Mouse (Mus musculus): Measurements from ENCODE around the gene Astn2.

Astn2 gene

DNA sequence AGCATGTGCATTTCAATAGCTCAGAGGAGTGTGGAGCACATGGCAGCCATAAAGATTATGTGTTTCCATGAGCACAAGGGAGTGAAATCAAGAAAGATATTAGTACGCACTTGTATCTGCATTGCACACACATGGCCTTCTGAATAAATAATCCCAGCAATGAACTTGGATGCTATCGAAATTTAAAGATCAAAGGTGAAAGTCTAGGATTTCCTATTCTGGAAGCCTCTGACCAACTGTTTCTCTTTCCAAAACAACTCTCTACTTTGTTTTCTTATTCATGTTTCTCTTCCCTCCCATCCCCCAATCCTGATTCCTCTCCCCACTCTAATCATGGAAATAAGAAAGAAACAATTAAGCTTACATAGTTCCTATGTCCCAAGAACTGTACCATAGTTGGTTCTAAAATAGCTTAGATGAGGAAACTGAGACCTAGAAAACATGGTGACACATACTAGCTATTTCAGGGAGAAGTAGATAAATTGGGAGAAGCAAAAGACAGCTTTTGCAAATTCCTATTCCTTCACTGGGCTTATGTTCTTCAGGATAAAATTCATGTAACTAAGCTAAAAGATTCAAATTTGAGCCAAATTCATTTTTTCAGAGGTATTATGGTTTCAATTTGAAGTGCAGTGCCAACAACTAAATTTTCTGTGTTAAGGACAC lies 872.2 kb downstream of the Astn2 start:
- DNase-seq (ENCODE audit: low spot score): no peak

DNA sequence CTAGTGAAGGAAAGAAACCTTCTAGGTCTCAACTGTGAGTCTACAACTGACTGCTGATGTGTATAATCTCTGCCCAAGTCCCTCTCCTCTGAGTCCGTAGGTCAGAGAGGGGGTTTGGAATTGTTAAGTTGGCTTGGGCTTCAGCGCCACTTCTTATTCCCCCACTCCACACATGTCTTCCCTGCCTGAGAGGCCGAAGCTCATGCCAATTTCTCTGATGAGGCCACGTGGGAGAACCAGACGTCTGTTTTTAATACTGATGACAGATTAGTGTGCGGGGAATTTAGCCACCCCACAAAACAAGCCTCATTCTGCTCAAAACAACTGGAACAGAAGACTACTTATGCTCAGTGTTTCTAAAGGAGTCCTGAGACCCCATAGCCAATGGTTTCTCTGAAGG lies 872.8 kb downstream of the Astn2 start:
- DNase-seq (ENCODE audit: low spot score): no peak

DNA sequence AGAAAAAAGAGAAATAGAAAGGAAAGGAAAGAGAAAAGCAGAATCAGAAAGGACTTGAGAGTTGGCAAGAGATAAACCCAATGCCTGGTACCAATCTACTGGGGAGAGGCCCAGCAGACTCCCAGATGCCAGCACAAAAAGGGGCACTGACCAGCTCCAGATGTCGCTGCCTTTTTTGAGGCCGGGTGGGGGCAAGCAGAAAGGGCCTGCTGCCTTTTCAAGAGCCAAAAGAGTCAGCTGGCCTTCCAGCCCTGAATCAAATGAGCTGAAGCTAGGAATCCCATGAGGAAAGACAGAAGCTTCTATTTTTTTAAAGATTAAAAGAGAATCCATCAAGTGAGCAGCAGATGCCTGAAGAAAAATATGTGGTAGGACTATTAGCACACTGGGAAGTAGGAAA lies 873.5 kb downstream of the Astn2 start:
- DNase-seq (ENCODE audit: low spot score): no peak

DNA sequence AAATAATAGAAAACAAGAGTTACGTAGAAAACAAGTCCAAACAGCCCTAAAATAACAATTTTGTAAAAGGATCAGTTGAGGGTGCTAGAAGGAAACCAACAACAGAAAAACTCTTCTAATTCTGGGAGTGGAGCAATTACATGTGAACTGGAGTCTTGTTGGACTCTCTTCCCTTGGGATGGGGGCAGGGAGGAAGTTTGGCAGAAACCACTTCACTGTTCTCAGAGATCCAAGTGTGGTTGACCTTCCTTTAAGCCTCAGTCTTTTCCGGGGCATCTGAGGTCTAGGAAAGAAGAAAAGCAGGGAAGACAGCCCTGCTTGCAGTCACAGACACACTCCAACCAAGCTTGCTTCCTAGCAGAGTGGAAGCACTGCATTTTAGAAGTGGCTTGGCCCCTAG lies 896.3 kb downstream of the Astn2 start:
- no peak for DNase-seq (ENCODE audit: low spot score)

- DNase-seq (ENCODE audit: low spot score): no peak
Measured at GRCm38 (mm10) chr4:65506870-65507269, 897.5 kb downstream of the Astn2 start.

- DNase-seq (ENCODE audit: low spot score): peak; percentile 77
Measured at GRCm38 (mm10) chr4:65496463-65496834, 908.0 kb downstream of the Astn2 start.

- no peak for DNase-seq (ENCODE audit: low spot score)
Measured at GRCm38 (mm10) chr4:65495705-65496462, 908.5 kb downstream of the Astn2 start.

GRCm38 (mm10) chr4:65491541-65491940 lies 912.9 kb downstream of the Astn2 start:
- DNase-seq (ENCODE audit: low spot score): no peak

GRCm38 (mm10) chr4:65489711-65490110 lies 914.7 kb downstream of the Astn2 start:
- no peak for DNase-seq (ENCODE audit: low spot score)

DNA sequence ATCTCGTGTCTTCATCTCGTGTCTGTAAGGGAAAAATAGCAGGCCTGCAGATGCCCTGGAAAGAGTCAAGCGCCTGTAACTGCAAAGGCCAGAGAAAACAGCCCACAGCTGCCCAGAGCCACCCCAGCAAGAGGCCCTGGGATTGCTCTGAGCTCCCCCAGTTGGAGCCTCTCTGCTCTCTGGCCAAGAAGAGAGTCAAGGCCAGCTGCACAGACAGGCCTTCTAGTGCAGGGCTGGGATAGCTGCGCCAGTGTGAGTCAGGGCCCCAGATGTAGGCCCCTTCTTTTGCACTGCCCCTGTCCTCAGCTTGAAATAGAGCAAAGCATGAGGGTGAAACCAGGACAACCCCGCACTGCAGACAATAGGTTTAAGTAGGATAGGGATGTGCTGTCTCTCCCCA lies 922.8 kb downstream of the Astn2 start:
- peak; percentile 14 for DNase-seq (ENCODE audit: low spot score)

- peak; percentile 51 for DNase-seq (ENCODE audit: low spot score)
Measured at GRCm38 (mm10) chr4:65477106-65477505, 927.3 kb downstream of the Astn2 start.

GRCm38 (mm10) chr4:65475925-65476560 lies 928.4 kb downstream of the Astn2 start:
- DNase-seq (ENCODE audit: low spot score): no peak

- no peak for DNase-seq (ENCODE audit: low spot score)
Measured at GRCm38 (mm10) chr4:65473141-65473540, 931.3 kb downstream of the Astn2 start.

DNA sequence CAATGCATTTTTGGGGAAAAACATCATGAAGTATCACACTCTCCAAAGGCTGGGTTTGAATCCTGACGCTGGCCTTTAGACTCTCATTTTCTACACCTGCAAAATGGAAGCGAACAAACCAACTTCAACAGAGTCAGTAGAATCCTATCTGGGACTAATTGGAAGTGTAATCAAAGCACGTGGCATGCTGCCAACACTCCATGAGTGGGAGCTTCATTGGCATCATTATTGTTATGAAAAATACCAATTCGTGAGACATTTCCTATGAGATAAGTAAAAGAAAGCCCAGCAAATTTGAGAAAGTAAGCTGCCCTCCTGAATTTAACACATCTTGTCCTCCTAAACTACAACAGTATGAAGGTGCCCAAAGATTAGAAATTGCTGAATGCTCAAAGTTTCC lies 955.2 kb downstream of the Astn2 start:
- DNase-seq (ENCODE audit: low spot score): peak; percentile 26

DNA sequence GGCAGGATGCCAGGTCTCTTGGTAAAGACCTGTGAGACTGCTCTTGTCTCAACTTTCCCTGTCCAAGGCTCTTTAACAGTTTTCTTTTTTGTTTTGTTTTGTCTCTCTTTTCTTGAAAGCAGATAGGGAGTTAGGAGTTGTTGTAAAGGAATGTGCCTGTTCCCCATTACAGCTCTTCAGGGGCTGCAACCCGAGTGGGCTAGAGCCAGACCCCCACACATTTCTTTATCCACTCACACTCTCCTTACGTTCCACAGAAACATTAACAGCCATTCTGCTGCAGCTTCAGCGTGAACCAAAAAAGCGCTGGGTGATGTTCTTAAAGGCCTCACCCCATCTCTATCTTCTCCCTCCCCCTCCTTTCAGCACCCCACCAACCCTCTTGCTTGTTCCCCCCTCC lies 962.7 kb downstream of the Astn2 start:
- DNase-seq (ENCODE audit: low spot score): no peak

DNA sequence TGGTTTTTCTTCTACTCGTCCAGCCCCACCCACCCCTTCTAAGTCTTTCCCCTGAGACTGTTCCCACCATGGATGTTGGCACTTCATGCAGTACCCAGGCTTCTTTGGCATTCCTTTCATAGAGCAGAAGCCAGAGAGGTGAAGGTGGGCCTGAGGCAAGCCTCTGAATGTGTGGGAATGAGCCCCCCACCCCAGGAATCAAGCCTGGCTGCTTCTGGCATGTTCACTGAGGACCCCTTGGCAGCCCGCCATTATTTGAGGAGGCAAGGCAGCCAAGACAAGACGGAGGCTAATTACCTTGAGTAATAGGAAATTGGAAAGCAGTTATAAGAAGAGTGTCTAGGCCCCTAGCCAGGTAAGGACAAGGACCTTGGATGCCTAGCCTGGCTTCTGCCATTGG lies 973.6 kb downstream of the Astn2 start:
- no peak for DNase-seq (ENCODE audit: low spot score)

- no peak for DNase-seq (ENCODE audit: low spot score)
Measured at GRCm38 (mm10) chr4:65427480-65427879, 976.9 kb downstream of the Astn2 start.

DNA sequence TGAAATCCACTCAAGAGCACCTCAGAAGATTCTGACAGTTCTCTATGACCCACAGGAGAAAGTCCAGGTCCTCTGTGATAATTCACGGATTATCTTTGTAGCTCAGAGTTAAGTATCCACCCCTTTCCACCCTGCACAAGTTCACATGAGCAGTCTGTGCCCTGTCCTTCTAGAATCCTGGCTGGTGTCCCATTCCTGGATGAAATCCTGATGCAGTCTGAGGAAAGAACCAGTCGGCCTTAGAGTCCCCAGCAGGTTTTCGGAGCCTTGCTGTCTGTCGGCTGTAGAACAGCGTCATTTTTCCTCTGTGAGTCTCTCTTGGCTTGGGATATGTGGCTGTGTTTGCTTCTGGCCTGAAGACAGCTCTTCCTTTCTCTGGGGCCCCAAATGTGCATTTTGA lies 978.0 kb downstream of the Astn2 start:
- DNase-seq (ENCODE audit: low spot score): no peak

GRCm38 (mm10) chr4:65423068-65423625 lies 981.3 kb downstream of the Astn2 start:
- no peak for DNase-seq (ENCODE audit: low spot score)

DNA sequence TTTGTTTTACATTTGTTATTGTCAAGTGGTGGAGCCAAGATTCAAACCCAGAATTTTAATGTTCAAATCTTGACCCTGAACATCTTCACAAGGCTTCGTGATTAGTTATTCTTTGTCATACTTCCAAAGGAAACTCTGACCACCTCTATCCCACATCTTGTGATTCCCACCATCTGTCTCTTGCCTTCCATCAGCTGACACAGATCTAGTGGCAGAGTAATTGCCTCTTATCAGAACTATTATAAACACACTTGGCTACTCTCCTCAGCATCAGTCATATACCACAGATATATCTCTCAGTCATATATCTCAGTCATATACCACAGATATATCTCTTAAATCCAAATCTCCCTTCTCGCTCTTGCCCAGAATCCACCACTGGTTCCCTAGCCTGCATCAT lies 983.1 kb downstream of the Astn2 start:
- DNase-seq (ENCODE audit: low spot score): no peak

GRCm38 (mm10) chr4:65420511-65420931 lies 983.9 kb downstream of the Astn2 start:
- peak; percentile 61 for DNase-seq (ENCODE audit: low spot score)

DNA sequence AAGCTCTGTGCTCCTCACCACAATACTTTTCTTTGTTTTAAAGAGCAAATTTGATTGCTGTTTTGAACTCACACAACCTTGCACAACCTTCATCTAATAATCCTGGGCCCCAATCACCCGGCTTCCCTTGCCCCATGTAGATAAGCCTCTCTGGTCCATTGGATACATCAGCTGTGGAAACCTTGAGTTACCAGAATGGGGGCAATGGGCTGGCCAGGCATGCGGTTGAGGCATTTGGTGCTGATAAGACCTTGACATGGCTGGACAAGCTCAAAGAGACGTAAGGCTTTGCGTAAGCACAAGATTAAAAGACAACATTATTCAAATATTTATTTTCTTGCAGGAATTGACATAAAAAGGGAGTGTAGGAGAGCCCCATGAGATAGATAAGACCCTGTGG lies 988.9 kb downstream of the Astn2 start:
- peak; percentile 31 for DNase-seq (ENCODE audit: low spot score)
